ENCODE assay signal across 8 mouse cellular contexts in the genomic region with DNA sequence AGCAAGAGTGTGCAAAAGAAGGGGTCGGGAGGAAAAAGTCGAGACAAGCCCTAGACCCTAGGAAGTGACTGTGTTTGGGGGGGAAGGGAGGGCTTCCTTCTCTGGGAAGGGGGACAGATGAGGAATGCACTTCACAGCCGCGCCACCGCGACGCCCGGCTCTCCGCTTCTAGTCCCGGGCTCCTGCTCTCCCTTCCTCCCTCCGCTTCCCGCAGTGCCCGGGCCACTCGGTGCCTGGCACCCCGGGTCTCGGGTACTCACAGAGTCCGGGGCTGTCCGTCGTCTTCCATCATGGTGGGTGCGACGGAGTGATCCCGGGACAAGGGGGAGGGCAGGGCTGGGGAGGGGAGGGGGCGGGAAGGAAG. TPM values are rescaled to one million over a fixed set of nuclear protein-coding genes. Genes with fewer than 3 reads are reported as not detected.
DNase-seq lines count a peak whose midpoint lies in the region; ATAC-seq and TF ChIP-seq lines count a peak whose summit lies in the region.

No protein-coding gene starts in this region.

- H3K9ac ChIP-seq in neural tube, embryonic 11.5 days (ENCODE audit: low read length), result peak overlapping the region; percentile 82
- H3K9ac ChIP-seq in forebrain, embryonic 11.5 days (ENCODE audit: low read length), result peak overlapping the region; percentile 92
- peak overlapping the region; percentile 87 for H3K9ac ChIP-seq in limb, embryonic 14.5 days (ENCODE audit: low read depth, low read length, severe bottlenecking)
- H3K9ac ChIP-seq in stomach, embryonic 14.5 days (replicated peaks; ENCODE audit: low read depth, low read length), result peak overlapping the region; percentile 82

- no peak for ATAC-seq in frontal cortex, adult (ENCODE audit: low TSS enrichment)
- ATAC-seq in neural tube, embryonic 11.5 days (ENCODE audit: insufficient read depth, low FRiP score, low TSS enrichment), result peak; percentile 58
- ATAC-seq in forebrain, embryonic 11.5 days (replicated peaks; ENCODE audit: low FRiP score), result peak; percentile 22
- peak; percentile 1; the same call in 1 of the 2 replicates for ATAC-seq in limb, embryonic 14.5 days (ENCODE audit: low FRiP score, low read depth)
- ATAC-seq in stomach, embryonic 14.5 days (ENCODE audit: insufficient number of reproducible peaks, insufficient read depth, low FRiP score, low read depth), result peak; percentile 11; the same call in 1 of the 2 replicates

- H3K9me3 ChIP-seq in neural tube, embryonic 11.5 days (ENCODE audit: control insufficient read depth, low read length), result no peaks in the 10 kb centered on the region
- no peaks in the 10 kb centered on the region for H3K9me3 ChIP-seq in forebrain, embryonic 11.5 days (ENCODE audit: control insufficient read depth, low read length)
- no peaks in the 10 kb centered on the region for H3K9me3 ChIP-seq in limb, embryonic 14.5 days (ENCODE audit: control insufficient read depth, low read length)
- H3K9me3 ChIP-seq in stomach, embryonic 14.5 days (ENCODE audit: control insufficient read depth, low read depth, low read length), result no peaks in the 10 kb centered on the region

- peak overlapping the region; percentile 77 for H3K27ac ChIP-seq in neural tube, embryonic 11.5 days (ENCODE audit: low read depth, low read length)
- H3K27ac ChIP-seq in forebrain, embryonic 11.5 days (ENCODE audit: low read depth, low read length), result peak overlapping the region; percentile 88
- peak overlapping the region; percentile 90 for H3K27ac ChIP-seq in limb, embryonic 14.5 days (replicated peaks; ENCODE audit: low read depth, low read length)
- peak overlapping the region; percentile 93 for H3K27ac ChIP-seq in stomach, embryonic 14.5 days (ENCODE audit: low read length)

- H3K36me3 ChIP-seq in neural tube, embryonic 11.5 days (ENCODE audit: control insufficient read depth, insufficient read depth, low read length), result no peaks in the 10 kb centered on the region
- H3K36me3 ChIP-seq in forebrain, embryonic 11.5 days (ENCODE audit: control insufficient read depth, insufficient read depth, low read length), result no peaks in the 10 kb centered on the region
- H3K36me3 ChIP-seq in limb, embryonic 14.5 days (ENCODE audit: control insufficient read depth, insufficient read depth, low read length), result no peaks in the 10 kb centered on the region
- no peaks in the 10 kb centered on the region for H3K36me3 ChIP-seq in stomach, embryonic 14.5 days (ENCODE audit: control insufficient read depth, insufficient read depth, low read length)

- peak overlapping the region; percentile 92 for H3K4me2 ChIP-seq in neural tube, embryonic 11.5 days (ENCODE audit: low read depth)
- H3K4me2 ChIP-seq in forebrain, embryonic 11.5 days (ENCODE audit: low read depth, low read length, severe bottlenecking), result peak overlapping the region; percentile 60
- peak overlapping the region; percentile 84 for H3K4me2 ChIP-seq in limb, embryonic 14.5 days (replicated peaks; ENCODE audit: low read depth, low read length, severe bottlenecking)
- peak overlapping the region; percentile 88 for H3K4me2 ChIP-seq in stomach, embryonic 14.5 days (replicated peaks; ENCODE audit: low read depth, low read length)

- H3K4me3 ChIP-seq in neural tube, embryonic 11.5 days (ENCODE audit: low read depth, low read length), result peak overlapping the region; percentile 71
- H3K4me3 ChIP-seq in forebrain, embryonic 11.5 days (ENCODE audit: low read depth, low read length), result peak overlapping the region; percentile 90
- peak overlapping the region; percentile 88 for H3K4me3 ChIP-seq in limb, embryonic 14.5 days (replicated peaks; ENCODE audit: low read length)
- H3K4me3 ChIP-seq in stomach, embryonic 14.5 days (ENCODE audit: low read depth, low read length), result peak overlapping the region; percentile 96

- 2% methylated on average over 19 of the region's 23 CpGs for WGBS in neural tube, embryonic 11.5 days
- WGBS in forebrain, embryonic 11.5 days, result under 1% methylated on average over 19 of the region's 23 CpGs
- WGBS in limb, embryonic 14.5 days, result 0% methylated on average over 15 of the region's 23 CpGs
- 0% methylated on average over 20 of the region's 23 CpGs for WGBS in stomach, embryonic 14.5 days

- DNase-seq in frontal cortex, postnatal 14 days (ENCODE audit: low spot score in 2 of 2), result peak; percentile 28 to 41
- peak; percentile 57 for DNase-seq in neural tube, embryonic 11.5 days (ENCODE audit: low spot score)
- DNase-seq in neural tube, embryonic 10.5 days (ENCODE audit: extremely low spot score, low spot score), result no peak
- no peak for DNase-seq in forebrain, embryonic 11.5 days (ENCODE audit: low spot score)
- no peak for DNase-seq in limb, embryonic 14.5 days (ENCODE audit: low spot score)
- DNase-seq in left cerebral cortex, postnatal 4 days, result no peak

- TF ChIP-seq POLR2A in limb, embryonic 14.5 days (IDR thresholded peaks at IDR 0.05; ENCODE audit: borderline replicate concordance, extremely low read depth, insufficient read depth, insufficient read length), result no peak

- H3K27me3 ChIP-seq in neural tube, embryonic 11.5 days (ENCODE audit: control insufficient read depth, insufficient read depth, low read length), result no peaks in the 10 kb centered on the region
- H3K27me3 ChIP-seq in forebrain, embryonic 11.5 days (ENCODE audit: control insufficient read depth, insufficient read depth, low read length), result no peaks in the 10 kb centered on the region
- H3K27me3 ChIP-seq in limb, embryonic 14.5 days (ENCODE audit: control insufficient read depth, insufficient read depth, low read length), result no peaks in the 10 kb centered on the region
- H3K27me3 ChIP-seq in stomach, embryonic 14.5 days (ENCODE audit: control insufficient read depth, insufficient read depth, low read length), result no peaks in the 10 kb centered on the region

- intact Hi-C loops in left cerebral cortex, postnatal 4 days (cut with DNase I), result no loop called here

- H3K4me1 ChIP-seq in neural tube, embryonic 11.5 days (ENCODE audit: control insufficient read depth, insufficient read depth, low read length), result peaks cover 4% of the 10 kb centered on the region; the same call in 1 of the 2 replicates
- H3K4me1 ChIP-seq in forebrain, embryonic 11.5 days (replicated peaks; ENCODE audit: control insufficient read depth, insufficient read depth, low read length), result peaks cover 4% of the 10 kb centered on the region; the same call in 1 of the 2 replicates
- H3K4me1 ChIP-seq in limb, embryonic 14.5 days (ENCODE audit: control insufficient read depth, insufficient read depth, low read length), result peaks cover 21% of the 10 kb centered on the region
- peaks cover 12% of the 10 kb centered on the region for H3K4me1 ChIP-seq in stomach, embryonic 14.5 days (ENCODE audit: control insufficient read depth, insufficient read depth, low read length)

RNA-seq across cellular contexts. Expression of a gene that starts 0.7 kb away (rescaled TPM):
- polyA plus RNA-seq in neural tube, embryonic 11.5 days (2014; fragmentation: Nextera tagmentation; extraction: Ambion mirVana), result 32.2 and 39.8 TPM in 2 replicates
- polyA plus RNA-seq in forebrain, embryonic 11.5 days (2014; fragmentation: Nextera tagmentation; extraction: Ambion mirVana), result 37.9 and 48.2 TPM in 2 replicates
- polyA plus RNA-seq in limb, embryonic 14.5 days (2012; rRNA removed), result 191 and 204 TPM in 2 replicates
- 42.6 and 43.5 TPM in 2 replicates for polyA plus RNA-seq in limb, embryonic 14.5 days (2014; fragmentation: Nextera tagmentation; extraction: Ambion mirVana)
- 46.6 and 48.8 TPM in 2 replicates for polyA plus RNA-seq in stomach, embryonic 14.5 days (2014; fragmentation: Nextera tagmentation; extraction: Ambion mirVana)
- total RNA-seq in left cerebral cortex, postnatal 4 days (2021), result 100 to 1,000 TPM; 112 to 115 TPM

RNA-seq across cellular contexts. Expression of a gene that starts 42.3 kb away (rescaled TPM):
- polyA plus RNA-seq in neural tube, embryonic 11.5 days (2014; fragmentation: Nextera tagmentation; extraction: Ambion mirVana), result 12.4 and 12.7 TPM in 2 replicates
- 6.0 and 6.6 TPM in 2 replicates for polyA plus RNA-seq in forebrain, embryonic 11.5 days (2014; fragmentation: Nextera tagmentation; extraction: Ambion mirVana)
- polyA plus RNA-seq in limb, embryonic 14.5 days (2012; rRNA removed), result 9.7 and 13.6 TPM in 2 replicates
- polyA plus RNA-seq in limb, embryonic 14.5 days (2014; fragmentation: Nextera tagmentation; extraction: Ambion mirVana), result 17.2 and 17.7 TPM in 2 replicates
- polyA plus RNA-seq in stomach, embryonic 14.5 days (2014; fragmentation: Nextera tagmentation; extraction: Ambion mirVana), result 32.6 TPM in 2 replicates
- 10 to 100 TPM; 34.3 to 41.2 TPM for total RNA-seq in left cerebral cortex, postnatal 4 days (2021)

Comparison
In these comparisons a context has a peak if more than half of its experiments do, and no peak if none do; other contexts are left out.
1. DNase-seq: peak in frontal cortex, postnatal 14 days (2 of 2) and neural tube, embryonic 11.5 days (single experiment); none in neural tube, embryonic 10.5 days (single experiment), forebrain, embryonic 11.5 days (single experiment), limb, embryonic 14.5 days (single experiment) and left cerebral cortex, postnatal 4 days (single experiment).
2. Peak in every context shown above with its lines, with median percentiles within 50 percentile points of each other: H3K27ac ChIP-seq, H3K4me2 ChIP-seq, H3K4me3 ChIP-seq and H3K9ac ChIP-seq.